Mouse (Mus musculus) large intestine, adult 2 months (tissue): ENCODE measurements at regions not wholly inside any gene's neighbourhood (a gene's known extent, or its start where the extent isn't known, plus 50 kb on each side); places are given as distances from the start of the nearest gene placed in this dataset.

Source experiments
- DNase-seq: peaks from one replicate; pipeline ENCODE4 v3.0.0-alpha.2; 2012; ENCODE audit warnings: low read depth, low spot score
- WGBS: fragments of 180-500 bp; shearing (Covaris S2); methylation state at CpG from one replicate; pipeline ENCODE4 v1.1.7; 2018; 5-methylcytosine and 5-hydroxymethylcytosine counted together

DNA sequence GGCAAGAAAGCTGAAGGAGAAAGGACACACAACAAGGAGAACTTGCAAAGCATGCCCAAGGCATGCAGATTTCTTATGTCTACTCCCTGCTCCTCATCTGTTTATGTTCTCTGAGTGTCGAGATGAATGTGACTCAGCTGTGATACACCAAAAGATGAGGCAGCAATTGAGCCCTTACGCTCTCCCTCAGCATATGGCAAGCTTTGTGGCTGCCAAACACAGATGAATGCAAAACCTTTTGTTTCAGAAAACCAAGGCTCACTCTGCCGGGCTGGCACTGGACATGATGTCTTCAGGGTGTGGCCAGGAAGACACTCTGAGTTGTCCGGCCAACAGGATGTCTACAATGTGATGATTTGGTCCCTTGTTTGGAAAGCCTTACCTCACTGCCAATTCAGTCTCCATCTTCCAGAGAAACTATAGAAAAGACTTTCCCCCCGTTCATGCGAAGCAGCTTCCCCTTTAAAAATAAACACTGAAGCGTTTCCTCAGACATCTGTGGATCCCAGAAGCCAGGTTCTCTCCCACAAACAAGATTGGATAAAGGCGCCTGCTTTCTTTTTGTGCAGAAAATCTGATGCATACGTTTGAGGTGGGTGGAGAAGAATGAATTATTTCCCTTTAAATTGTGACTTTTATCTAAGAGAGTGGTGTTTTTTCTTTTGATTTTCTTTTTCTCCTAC lies 171.5 kb downstream of the Tmx1 start:
- DNase-seq, result no peak
- WGBS, result 62% methylated on average over 9 of the region's 9 CpGs

DNA sequence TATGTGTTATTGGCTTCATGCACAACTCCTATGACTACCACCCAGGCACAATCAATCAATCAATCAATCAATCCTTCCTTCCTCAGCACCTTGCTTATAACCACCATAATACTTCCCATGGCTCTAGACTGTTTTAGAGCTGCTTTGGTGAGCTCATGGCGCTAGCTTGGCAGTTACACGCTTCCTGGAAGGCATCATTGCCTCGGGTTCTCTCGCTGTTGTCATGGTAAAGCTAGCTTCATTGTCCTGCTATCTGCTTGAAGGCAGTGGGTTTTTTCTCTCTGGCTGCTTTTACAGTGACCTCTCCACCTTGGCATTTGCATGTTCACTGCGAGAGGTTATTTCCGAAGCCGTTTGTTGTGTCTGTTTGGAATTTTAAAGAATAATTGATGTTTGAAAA lies 174.7 kb downstream of the Tmx1 start:
- WGBS, result 86% methylated on average over 7 of the region's 7 CpGs
- no peak for DNase-seq

- no peak for DNase-seq
- 23% methylated on average over 21 of the region's 21 CpGs for WGBS
Measured at GRCm38 (mm10) chr12:70628384-70629365, 175.8 kb downstream of the Tmx1 start.

DNA sequence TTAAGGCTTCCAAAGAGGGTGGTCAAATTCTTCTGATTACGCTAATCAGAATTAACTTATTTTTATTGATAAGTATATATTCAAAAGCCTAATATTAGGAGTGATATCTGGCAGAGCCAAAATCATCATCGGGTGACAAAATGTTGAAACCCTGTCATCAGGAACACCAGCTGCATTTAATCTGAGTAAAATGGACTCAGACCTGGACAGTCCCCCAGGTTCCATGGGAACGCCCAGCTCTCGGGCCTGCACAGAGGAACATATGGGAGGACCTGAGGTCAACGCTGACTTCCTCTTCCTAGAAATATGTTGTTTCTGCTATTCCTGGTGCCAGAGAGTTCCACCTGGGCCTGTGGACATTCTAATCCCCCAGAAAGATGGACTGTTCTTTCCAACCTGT lies 176.5 kb downstream of the Tmx1 start:
- 74% methylated on average over 5 of the region's 5 CpGs for WGBS
- DNase-seq, result no peak

GRCm38 (mm10) chr12:70631281-70631680 lies 178.4 kb downstream of the Tmx1 start:
- 87% methylated on average over 6 of the region's 6 CpGs for WGBS

GRCm38 (mm10) chr12:70633194-70633593 lies 180.3 kb downstream of the Tmx1 start:
- peak; percentile 29 for DNase-seq
- 24% methylated on average over 4 of the region's 4 CpGs for WGBS

More at GRCm38 (mm10) chr12:70631281-70631680, 178.4 kb downstream of the Tmx1 start:
- no peak for DNase-seq

DNA sequence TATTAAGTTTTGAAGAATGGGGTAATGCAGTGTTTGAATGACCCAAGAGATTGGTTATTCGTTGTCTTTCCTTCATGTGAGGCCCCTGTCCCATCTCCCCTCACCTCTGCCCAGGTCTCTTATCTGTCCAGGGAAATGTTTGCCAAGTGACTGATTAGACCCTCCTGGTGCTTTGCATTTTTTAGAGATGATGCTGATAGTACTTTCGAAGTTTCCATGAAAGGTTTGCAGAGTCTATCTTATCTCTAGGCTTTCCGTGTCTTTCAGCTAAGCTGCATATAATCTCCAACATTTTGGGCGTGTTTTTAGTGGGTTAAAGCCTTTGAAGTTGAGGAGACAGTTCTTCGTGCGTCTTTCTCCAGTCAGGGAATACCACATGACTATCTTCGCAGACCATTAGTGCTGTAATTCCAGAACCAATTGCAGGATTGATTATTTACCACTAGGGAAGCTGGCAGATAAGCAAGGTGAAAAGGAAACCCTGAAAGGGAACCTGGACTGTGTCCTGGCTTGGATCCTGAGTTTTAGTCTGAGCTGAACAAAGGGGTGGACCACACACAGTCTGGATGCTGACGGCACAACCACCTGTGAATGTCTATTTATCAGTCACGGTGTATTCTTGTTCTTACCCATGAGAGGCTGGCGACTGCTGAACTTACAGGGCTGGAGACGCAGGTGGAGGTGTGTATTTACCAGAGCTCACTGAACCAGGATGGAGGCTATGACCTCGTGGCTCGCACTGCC lies 180.9 kb downstream of the Tmx1 start:
- WGBS, result 18% methylated on average over 13 of the region's 13 CpGs
- DNase-seq, result no peak

GRCm38 (mm10) chr12:70635997-70636396 lies 183.1 kb downstream of the Tmx1 start:
- 95% methylated on average over 7 of the region's 7 CpGs for WGBS
- no peak for DNase-seq

DNA sequence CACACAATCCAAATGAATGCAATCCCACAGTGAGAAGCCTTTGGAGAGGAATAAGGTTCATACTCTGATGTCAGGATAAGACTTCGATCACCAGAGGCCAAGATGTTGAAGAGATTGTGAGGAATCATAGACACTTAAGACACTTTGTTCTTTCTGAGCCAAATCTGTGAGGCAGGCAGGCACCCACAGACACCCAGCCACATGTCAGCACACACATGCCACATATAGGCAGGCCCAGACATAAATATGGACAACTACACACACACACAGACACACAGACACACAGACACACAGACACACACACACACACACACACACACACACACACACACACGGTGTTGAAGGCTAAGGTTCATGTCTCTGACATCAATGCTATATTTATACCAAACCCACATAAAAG lies 185.1 kb upstream of the Frmd6 start:
- DNase-seq, result no peak
- 80% methylated on average over 2 of the region's 2 CpGs for WGBS

GRCm38 (mm10) chr12:70644910-70645309 lies 180.4 kb upstream of the Frmd6 start:
- DNase-seq, result no peak
- WGBS, result 81% methylated on average over 2 of the region's 2 CpGs

- DNase-seq, result no peak
- 68% methylated on average over 3 of the region's 3 CpGs for WGBS
Measured at GRCm38 (mm10) chr12:70645407-70645806, 179.9 kb upstream of the Frmd6 start.

GRCm38 (mm10) chr12:70647516-70647915 lies 177.8 kb upstream of the Frmd6 start:
- DNase-seq, result no peak
- 68% methylated on average over 6 of the region's 6 CpGs for WGBS

DNA sequence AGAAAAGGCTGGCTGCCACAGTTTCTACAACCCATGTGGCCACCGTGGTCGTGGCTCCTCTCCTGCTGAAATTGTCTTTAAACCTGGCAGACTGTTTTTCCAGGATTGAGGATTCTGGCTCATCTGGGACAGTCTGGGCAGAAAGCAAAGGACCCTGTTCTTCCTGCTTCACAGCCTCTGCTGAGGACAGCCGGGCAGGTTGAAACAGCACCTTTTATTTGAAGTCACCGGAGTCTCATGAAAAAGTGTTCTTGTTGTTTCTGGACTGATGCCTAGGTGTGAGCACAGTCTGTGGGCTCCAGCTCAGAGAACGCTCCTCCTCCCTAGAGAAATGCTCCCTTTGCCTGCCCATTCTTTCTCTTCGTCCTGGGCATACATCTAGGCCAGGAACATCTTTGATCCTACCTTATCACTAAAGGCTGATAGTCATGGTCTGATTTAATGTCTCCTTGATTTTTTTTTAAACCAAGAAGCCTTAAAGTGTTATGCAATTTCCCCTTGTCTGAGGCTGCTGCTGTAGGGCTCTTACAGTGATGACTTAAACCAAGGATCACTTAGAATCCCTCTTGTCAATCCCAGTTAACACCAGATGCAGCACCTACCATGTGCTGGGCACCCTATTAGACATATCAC lies 177.0 kb upstream of the Frmd6 start:
- DNase-seq, result no peak
- 34% methylated on average over 6 of the region's 6 CpGs for WGBS

GRCm38 (mm10) chr12:70648812-70649188 lies 176.5 kb upstream of the Frmd6 start:
- DNase-seq, result no peak
- WGBS, result 80% methylated on average over 1 of the region's 1 CpGs

GRCm38 (mm10) chr12:70649691-70650090 lies 175.6 kb upstream of the Frmd6 start:
- 56% methylated on average over 2 of the region's 2 CpGs for WGBS
- DNase-seq, result no peak

DNA sequence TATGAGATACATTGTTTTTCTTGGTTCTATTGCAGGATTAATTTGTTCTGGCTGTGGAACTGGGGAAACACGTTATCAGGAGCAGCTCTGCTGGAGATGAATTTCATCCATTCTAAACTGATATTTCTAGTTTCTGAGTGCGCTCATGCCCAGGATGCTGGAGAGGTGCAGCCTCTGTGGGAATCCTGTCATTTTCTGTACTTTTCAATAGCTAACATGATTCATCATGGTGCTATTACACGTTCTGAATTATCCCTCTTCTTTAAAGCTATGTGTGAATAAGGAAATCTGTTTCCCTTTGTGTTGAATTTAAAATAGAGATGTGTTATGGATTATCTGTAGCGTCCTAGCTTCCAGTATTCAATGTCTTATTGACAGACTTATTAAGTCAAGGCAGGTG lies 174.8 kb upstream of the Frmd6 start:
- DNase-seq, result no peak
- 83% methylated on average over 4 of the region's 4 CpGs for WGBS

GRCm38 (mm10) chr12:70652751-70653150 lies 172.6 kb upstream of the Frmd6 start:
- no peak for DNase-seq
- 79% methylated on average over 3 of the region's 3 CpGs for WGBS

DNA sequence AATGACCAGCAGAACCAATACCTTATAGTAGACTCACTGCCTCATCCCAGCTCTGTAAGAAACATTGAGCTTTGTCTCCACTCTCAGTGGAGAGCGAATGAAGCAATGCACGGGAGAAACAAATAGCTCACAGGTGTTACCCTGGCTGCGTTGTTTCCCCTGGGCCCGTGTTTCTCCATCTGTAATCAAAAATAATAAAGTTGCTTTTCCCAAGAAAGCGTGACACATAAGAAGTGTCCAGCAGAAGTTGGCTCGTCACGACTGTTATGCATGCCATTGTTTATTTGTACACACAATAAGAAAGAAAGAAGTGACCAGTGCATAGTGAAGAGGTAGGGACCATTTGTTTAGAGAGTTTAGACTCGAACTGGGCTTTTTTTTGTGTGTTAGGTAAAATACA lies 171.3 kb upstream of the Frmd6 start:
- WGBS, result 78% methylated on average over 8 of the region's 8 CpGs
- no peak for DNase-seq

GRCm38 (mm10) chr12:70654546-70654945 lies 170.8 kb upstream of the Frmd6 start:
- no peak for DNase-seq
- 51% methylated on average over 3 of the region's 3 CpGs for WGBS

- WGBS, result 86% methylated on average over 2 of the region's 2 CpGs
- no peak for DNase-seq
Measured at GRCm38 (mm10) chr12:70655411-70655811, 169.9 kb upstream of the Frmd6 start.
